Mouse (Mus musculus) intestine, embryonic 14.5 days (tissue): ENCODE data around the gene Brpf1. TPM values are rescaled to one million over a fixed set of nuclear protein-coding genes. Genes with fewer than 3 reads are reported as not detected.

ENCODE experiments used
- ATAC-seq: fragments of 200-750 bp; cut with Nextera tagmentation; replicated peaks from 2 replicates; pipeline ENCODE4 v1.8.0; 2017; ENCODE audit warnings: low read depth, moderate number of reproducible peaks, moderate TSS enrichment, moderate library complexity; ENCODE audit not compliant: low FRiP score, low TSS enrichment
- DNase-seq: peaks from one replicate; pipeline ENCODE4 v3.0.0-alpha.2; 2018; ENCODE audit warnings: low spot score
- H3K27ac ChIP-seq: fragments of 300-500 bp; sonication (generic); 2 replicates; pipeline ENCODE4 v1.5.1; 2014; ENCODE audit warnings: low read depth, mild to moderate bottlenecking, control low read depth
- H3K27me3 ChIP-seq: fragments of 300-500 bp; sonication (generic); replicated peaks from 2 replicates; pipeline ENCODE4 v1.6.1; 2014; ENCODE audit warnings: low read length, control low read depth; ENCODE audit not compliant: control insufficient read depth, insufficient read depth
- H3K36me3 ChIP-seq: fragments of 300-500 bp; sonication (generic); 2 replicates; pipeline ENCODE4 v1.6.1; 2014; ENCODE audit warnings: low read length, control low read depth; ENCODE audit not compliant: control insufficient read depth, insufficient read depth
- H3K4me1 ChIP-seq: fragments of 300-500 bp; sonication (generic); replicated peaks from 2 replicates; pipeline ENCODE4 v1.6.1; 2014; ENCODE audit warnings: low read length, control low read depth, mixed read lengths; ENCODE audit not compliant: control insufficient read depth, insufficient read depth
- H3K4me2 ChIP-seq: fragments of 300-500 bp; sonication (generic); 2 replicates; pipeline ENCODE4 v1.6.1; 2014; ENCODE audit warnings: low read length
- H3K4me3 ChIP-seq: fragments of 300-500 bp; sonication (generic); 2 replicates; pipeline ENCODE4 v1.5.1; 2014; ENCODE audit warnings: low read depth, low read length, control low read depth, mixed read lengths
- H3K9ac ChIP-seq: fragments of 300-500 bp; sonication (generic); 2 replicates; pipeline ENCODE4 v1.6.1; 2014; ENCODE audit warnings: mild to moderate bottlenecking, low read length
- H3K9me3 ChIP-seq: fragments of 300-500 bp; sonication (generic); 2 replicates; pipeline ENCODE4 v1.6.1; 2016; ENCODE audit warnings: low read length, control low read depth; ENCODE audit not compliant: control insufficient read depth
- WGBS: fragments of 180-500 bp; shearing (Covaris S2); extraction: QIAGEN DNeasy Blood & Tissue Kit; methylation state at CpG from one replicate; pipeline ENCODE4 v1.1.7; 2014; 5-methylcytosine and 5-hydroxymethylcytosine counted together
- polyA plus RNA-seq: library from polyadenylated mRNA; unstranded; fragments of >200 nt; fragmentation: Nextera tagmentation; extraction: Ambion mirVana; gene quantifications from 2 replicates; pipeline ENCODE4 v1.2.1, GENCODE M21; 2014

Gene Brpf1
- polyA plus RNA-seq, 1 experiment from 2014 or later = 21.6 TPM

GRCm38 (mm10) chr6:113352820-113353219, 45.9 kb downstream of the Brpf1 start:
- no peak for ATAC-seq
- peaks cover 5% of the 10 kb centered on the region; the same call in 1 of the 2 replicates for H3K4me1 ChIP-seq
- 70% methylated on average over 3 of the region's 3 CpGs for WGBS

GRCm38 (mm10) chr6:113353696-113354095, 46.8 kb downstream of the Brpf1 start:
- Histone ChIP-seq H3K9me3 (no peaks in the 10 kb centered on the region), H3K4me2 (no peak overlapping the region), H3K36me3 (no peaks in the 10 kb centered on the region), H3K4me1 (peaks cover 5% of the 10 kb centered on the region; the same call in 1 of the 2 replicates), H3K9ac (no peak overlapping the region), H3K27me3 (no peaks in the 10 kb centered on the region), H3K27ac (no peak overlapping the region), H3K4me3 (no peak overlapping the region)
- 67% methylated on average over 3 of the region's 3 CpGs for WGBS
- ATAC-seq (no peak), DNase-seq (no peak)

More at GRCm38 (mm10) chr6:113352820-113353219, 45.9 kb downstream of the Brpf1 start:
- Histone ChIP-seq H3K4me3 (no peak overlapping the region), H3K36me3 (no peaks in the 10 kb centered on the region), H3K27me3 (no peaks in the 10 kb centered on the region), H3K9me3 (no peaks in the 10 kb centered on the region), H3K9ac (no peak overlapping the region), H3K4me2 (no peak overlapping the region), H3K27ac (no peak overlapping the region)
- no peak for DNase-seq

- Histone ChIP-seq H3K27me3 (no peaks in the 10 kb centered on the region), H3K27ac (no peak overlapping the region), H3K4me1 (no peaks in the 10 kb centered on the region), H3K4me3 (no peak overlapping the region), H3K36me3 (0 out of 2 replicates have a peak, but pooled peaks cover 6% of the 10 kb centered on the region), H3K4me2 (no peak overlapping the region), H3K9ac (no peak overlapping the region), H3K9me3 (no peaks in the 10 kb centered on the region)
- DNase-seq (no peak), ATAC-seq (no peak)
- 77% methylated on average over 4 of the region's 4 CpGs for WGBS
Measured at GRCm38 (mm10) chr6:113361476-113361875, 54.5 kb downstream of the Brpf1 start.

GRCm38 (mm10) chr6:113362241-113362640, 55.3 kb downstream of the Brpf1 start:
- Histone ChIP-seq H3K4me2 (no peak overlapping the region), H3K27ac (no peak overlapping the region), H3K27me3 (no peaks in the 10 kb centered on the region), H3K36me3 (peaks cover 13% of the 10 kb centered on the region; the same call in 1 of the 2 replicates), H3K9me3 (no peaks in the 10 kb centered on the region), H3K4me1 (no peaks in the 10 kb centered on the region), H3K4me3 (no peak overlapping the region), H3K9ac (no peak overlapping the region)
- DNase-seq (no peak), ATAC-seq (no peak)
- 96% methylated on average over 1 of the region's 1 CpGs for WGBS

GRCm38 (mm10) chr6:113364518-113365135, 57.7 kb downstream of the Brpf1 start:
- no peak for ATAC-seq
- peaks cover 32% of the 10 kb centered on the region for H3K36me3 ChIP-seq
- H3K9me3 ChIP-seq = no peaks in the 10 kb centered on the region
- H3K9ac ChIP-seq = no peak overlapping the region
- no peak overlapping the region for H3K27ac ChIP-seq
- H3K4me2 ChIP-seq = no peak overlapping the region
- no peak for DNase-seq
- no peak overlapping the region for H3K4me3 ChIP-seq
- no peaks in the 10 kb centered on the region for H3K4me1 ChIP-seq
- H3K27me3 ChIP-seq = no peaks in the 10 kb centered on the region
- WGBS = 70% methylated on average over 8 of the region's 8 CpGs

GRCm38 (mm10) chr6:113366639-113367038, 59.7 kb downstream of the Brpf1 start:
- DNase-seq (no peak), ATAC-seq (no peak)
- Histone ChIP-seq H3K36me3 (peaks cover 51% of the 10 kb centered on the region), H3K9ac (no peak overlapping the region), H3K4me2 (no peak overlapping the region), H3K27me3 (no peaks in the 10 kb centered on the region), H3K27ac (no peak overlapping the region), H3K4me3 (no peak overlapping the region), H3K9me3 (no peaks in the 10 kb centered on the region), H3K4me1 (no peaks in the 10 kb centered on the region)
- 91% methylated on average over 6 of the region's 6 CpGs for WGBS

GRCm38 (mm10) chr6:113367574-113367973, 60.6 kb downstream of the Brpf1 start:
- Histone ChIP-seq H3K9ac (no peak overlapping the region), H3K9me3 (no peaks in the 10 kb centered on the region), H3K27me3 (no peaks in the 10 kb centered on the region), H3K4me1 (no peaks in the 10 kb centered on the region), H3K36me3 (peaks cover 60% of the 10 kb centered on the region), H3K27ac (no peak overlapping the region), H3K4me2 (no peak overlapping the region), H3K4me3 (no peak overlapping the region)
- DNase-seq (no peak), ATAC-seq (no peak)
- WGBS = 95% methylated on average over 1 of the region's 1 CpGs

GRCm38 (mm10) chr6:113368124-113368523, 61.2 kb downstream of the Brpf1 start:
- Histone ChIP-seq H3K27ac (no peak overlapping the region), H3K27me3 (no peaks in the 10 kb centered on the region), H3K36me3 (peaks cover 65% of the 10 kb centered on the region), H3K4me1 (no peaks in the 10 kb centered on the region), H3K4me2 (no peak overlapping the region), H3K9me3 (no peaks in the 10 kb centered on the region), H3K9ac (no peak overlapping the region), H3K4me3 (no peak overlapping the region)
- 88% methylated on average over 7 of the region's 7 CpGs for WGBS
- DNase-seq (no peak), ATAC-seq (no peak)

- no peak overlapping the region for H3K4me2 ChIP-seq
- no peaks in the 10 kb centered on the region for H3K27me3 ChIP-seq
- no peaks in the 10 kb centered on the region for H3K4me1 ChIP-seq
- no peaks in the 10 kb centered on the region for H3K9me3 ChIP-seq
- no peak overlapping the region for H3K4me3 ChIP-seq
- 83% methylated on average over 5 of the region's 5 CpGs for WGBS
- DNase-seq (no peak), ATAC-seq (no peak)
- H3K27ac ChIP-seq = no peak overlapping the region
- H3K36me3 ChIP-seq = peaks cover 70% of the 10 kb centered on the region
- H3K9ac ChIP-seq = no peak overlapping the region
Measured at GRCm38 (mm10) chr6:113368577-113368976, 61.6 kb downstream of the Brpf1 start.
